Mouse (Mus musculus) bone marrow, adult 2 months (tissue): ENCODE measurements around the gene Cdhr3.

Experiments
- CTCF ChIP-seq: fragments of 200-500 bp; IDR thresholded peaks from 2 replicates; pipeline ENCODE4 v1.5.1; 2011; ENCODE audit warnings: low read length, control low read depth; ENCODE audit not compliant: control insufficient read depth, insufficient read depth
- POLR2A ChIP-seq: fragments of 200-500 bp; IDR thresholded peaks from 2 replicates; pipeline ENCODE4 v1.6.1; 2011; ENCODE audit warnings: low read depth, mild to moderate bottlenecking, control low read depth, low read length, borderline replicate concordance; ENCODE audit not compliant: control insufficient read depth

- TF ChIP-seq POLR2A (no peak), CTCF (no peak)
These were observed 9.0 kb upstream of the Cdhr3 start for GRCm38 (mm10) chr12:33101627-33102026.
